Mouse (Mus musculus): ENCODE results near the gene Naif1. TPM values are rescaled to one million over a fixed set of nuclear protein-coding genes. Genes with fewer than 3 reads are reported as not detected.

Gene Naif1
- polyA plus RNA-seq, 1 experiment, result 3.2 TPM

DNA sequence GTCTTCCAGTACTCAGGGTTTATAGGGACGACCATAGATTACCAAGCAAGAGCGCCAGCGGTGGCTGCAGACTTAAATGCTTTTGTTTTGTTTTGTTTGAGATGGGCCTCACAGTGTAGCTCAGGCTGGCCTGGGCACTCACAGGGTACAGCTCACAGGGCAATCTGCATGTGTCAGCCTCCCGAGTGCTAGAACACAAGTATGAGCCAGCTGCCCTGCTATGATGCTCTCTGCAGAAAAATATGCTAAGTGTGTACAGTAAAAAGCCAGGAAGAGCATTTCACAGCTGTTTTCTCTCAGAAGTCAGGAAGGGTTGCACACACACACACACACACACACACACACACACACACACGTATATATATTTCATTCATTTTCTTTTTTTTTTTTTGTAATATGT lies 50.2 kb downstream of the Naif1 start:
- Histone ChIP-seq H3K36me3 (ENCODE audit: control insufficient read depth, insufficient read depth) (no peaks in the 10 kb centered on the region), H3K27me3 (ENCODE audit: control insufficient read depth, insufficient read depth, insufficient read length) (no peaks in the 10 kb centered on the region), H3ac (ENCODE audit: control insufficient read depth, insufficient read length, low read depth) (no peak overlapping the region), H3K79me2 (ENCODE audit: control insufficient read depth, insufficient read depth) (no peaks in the 10 kb centered on the region), H3K4me3 (ENCODE audit: insufficient read depth, poor library complexity, severe bottlenecking) (no peak overlapping the region), H3K79me3 (ENCODE audit: low read depth) (no peaks in the 10 kb centered on the region)
- TF ChIP-seq CEBPB (IDR thresholded peaks at IDR 0.05; ENCODE audit: low read depth) (no peak), CTCF (IDR thresholded peaks at IDR 0.05; ENCODE audit: control insufficient read depth, insufficient read depth, insufficient read length) (no peak), MYOG (IDR thresholded peaks at IDR 0.05; ENCODE audit: control insufficient read depth, extremely low read depth, insufficient read length) (no peak), MYOD1 (IDR thresholded peaks at IDR 0.05; ENCODE audit: control insufficient read depth, insufficient read length, low read depth) (no peak), FOSL1 (IDR thresholded peaks at IDR 0.05; ENCODE audit: insufficient read depth, low read length, poor library complexity, severe bottlenecking) (no peak)

DNA sequence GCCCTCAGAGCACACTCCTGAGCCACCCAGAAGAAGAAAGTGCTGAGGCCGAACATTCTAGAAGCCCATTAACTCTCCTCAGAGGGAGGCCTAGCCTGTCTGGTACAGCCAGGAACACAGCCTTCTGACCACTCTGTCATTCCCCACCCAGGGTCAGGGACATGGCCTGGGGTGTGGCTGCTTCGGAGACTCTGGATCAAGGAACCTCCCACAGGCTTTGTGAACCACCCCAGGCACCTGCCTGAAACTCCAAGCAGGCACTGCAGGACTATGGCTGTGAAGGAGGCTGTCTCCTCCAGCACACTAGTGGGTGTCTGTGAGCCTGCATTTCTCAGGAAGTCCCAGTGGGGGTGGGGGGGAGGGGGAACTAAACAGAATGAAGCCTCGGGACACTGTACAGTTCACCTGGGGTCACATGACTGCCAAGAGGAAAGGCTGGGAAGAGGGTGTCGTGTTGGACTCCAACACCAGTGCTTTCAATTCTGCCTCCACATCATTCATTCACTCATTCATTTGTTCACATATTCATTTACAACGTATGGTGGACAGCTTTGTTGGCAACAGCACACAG lies 51.6 kb downstream of the Naif1 start:
- no peak overlapping the region for H3K4me3 ChIP-seq (ENCODE audit: insufficient read depth, poor library complexity, severe bottlenecking)
- TF ChIP-seq USF1 (IDR thresholded peaks at IDR 0.05; ENCODE audit: low read depth), result no peak
- no peak for TF ChIP-seq FOSL1 (IDR thresholded peaks at IDR 0.05; ENCODE audit: insufficient read depth, low read length, poor library complexity, severe bottlenecking)
- no peak for TF ChIP-seq MYOG (IDR thresholded peaks at IDR 0.05; ENCODE audit: control insufficient read depth, extremely low read depth, insufficient read length)
- TF ChIP-seq CTCF (IDR thresholded peaks at IDR 0.05; ENCODE audit: control insufficient read depth, insufficient read depth, insufficient read length), result no peak
- no peak for TF ChIP-seq MYOD1 (IDR thresholded peaks at IDR 0.05; ENCODE audit: control insufficient read depth, insufficient read length, low read depth)
- no peak overlapping the region for H3ac ChIP-seq (ENCODE audit: control insufficient read depth, insufficient read length, low read depth)
- H3K36me3 ChIP-seq (ENCODE audit: control insufficient read depth, insufficient read depth), result no peaks in the 10 kb centered on the region
- H3K27me3 ChIP-seq (ENCODE audit: control insufficient read depth, insufficient read depth, insufficient read length), result no peaks in the 10 kb centered on the region
- H3K79me2 ChIP-seq (ENCODE audit: control insufficient read depth, insufficient read depth), result no peaks in the 10 kb centered on the region
- no peaks in the 10 kb centered on the region for H3K79me3 ChIP-seq (ENCODE audit: low read depth)

DNA sequence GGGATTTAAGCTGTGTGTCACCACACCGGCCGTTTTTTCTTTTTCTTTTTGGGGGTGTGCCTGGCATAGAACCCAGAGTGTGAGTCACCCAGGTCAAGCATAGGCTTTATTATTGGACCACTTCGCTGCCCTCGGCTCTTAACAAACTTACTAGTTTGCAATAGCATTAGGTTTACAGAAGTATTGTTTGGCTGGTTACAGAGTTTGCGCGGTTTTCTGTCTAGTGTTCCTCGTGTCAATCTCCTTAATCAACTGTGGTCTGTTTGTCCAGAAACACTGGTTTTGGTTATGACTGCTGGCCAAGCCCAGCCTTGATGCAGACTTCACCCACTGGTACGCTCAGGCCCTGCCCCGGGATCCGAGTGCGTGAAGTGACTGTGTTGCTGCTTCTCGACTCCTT lies 52.6 kb downstream of the Naif1 start:
- Histone ChIP-seq H3K79me2 (ENCODE audit: control insufficient read depth, insufficient read depth) (no peaks in the 10 kb centered on the region), H3ac (ENCODE audit: control insufficient read depth, insufficient read length, low read depth) (no peak overlapping the region), H3K27me3 (ENCODE audit: control insufficient read depth, insufficient read depth, insufficient read length) (no peaks in the 10 kb centered on the region), H3K36me3 (ENCODE audit: control insufficient read depth, insufficient read depth) (no peaks in the 10 kb centered on the region), H3K4me3 (ENCODE audit: insufficient read depth, poor library complexity, severe bottlenecking) (no peak overlapping the region), H3K79me3 (ENCODE audit: low read depth) (no peaks in the 10 kb centered on the region)
- TF ChIP-seq USF1 (IDR thresholded peaks at IDR 0.05; ENCODE audit: low read depth) (no peak), MYOG (IDR thresholded peaks at IDR 0.05; ENCODE audit: control insufficient read depth, extremely low read depth, insufficient read length) (no peak), CTCF (IDR thresholded peaks at IDR 0.05; ENCODE audit: control insufficient read depth, insufficient read depth, insufficient read length) (no peak), FOSL1 (IDR thresholded peaks at IDR 0.05; ENCODE audit: insufficient read depth, low read length, poor library complexity, severe bottlenecking) (no peak), MYOD1 (IDR thresholded peaks at IDR 0.05; ENCODE audit: control insufficient read depth, insufficient read length, low read depth) (no peak), MAX (IDR thresholded peaks at IDR 0.05) (peak; percentile 5)

DNA sequence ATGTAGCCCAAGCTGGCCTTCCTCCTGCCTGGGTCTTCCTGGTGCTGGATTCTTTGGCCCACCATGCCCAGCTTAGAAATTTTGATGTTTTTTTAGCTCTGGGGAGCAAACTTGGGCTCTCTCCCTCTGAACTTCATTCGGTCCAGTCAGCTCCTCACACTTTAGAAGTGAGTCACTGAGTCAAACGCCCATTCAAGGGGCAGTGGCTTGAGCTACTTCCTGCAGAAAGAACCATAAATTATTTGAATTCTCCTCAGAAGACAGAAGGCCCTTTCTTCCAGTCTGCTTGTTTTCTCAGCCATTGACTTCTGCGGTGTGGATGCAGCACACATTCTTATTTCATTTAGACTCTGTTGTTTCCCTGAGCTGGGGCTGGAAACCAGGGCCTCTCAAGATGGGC lies 53.3 kb downstream of the Naif1 start:
- no peaks in the 10 kb centered on the region for H3K79me2 ChIP-seq (ENCODE audit: control insufficient read depth, insufficient read depth)
- H3K79me3 ChIP-seq (ENCODE audit: low read depth), result no peaks in the 10 kb centered on the region
- no peak overlapping the region for H3K4me3 ChIP-seq (ENCODE audit: insufficient read depth, poor library complexity, severe bottlenecking)
- TF ChIP-seq MAX (IDR thresholded peaks at IDR 0.05), result no peak
- no peak for TF ChIP-seq CTCF (IDR thresholded peaks at IDR 0.05; ENCODE audit: control insufficient read depth, insufficient read depth, insufficient read length)
- TF ChIP-seq MYOD1 (IDR thresholded peaks at IDR 0.05; ENCODE audit: control insufficient read depth, insufficient read length, low read depth), result no peak
- TF ChIP-seq FOSL1 (IDR thresholded peaks at IDR 0.05; ENCODE audit: insufficient read depth, low read length, poor library complexity, severe bottlenecking), result no peak
- TF ChIP-seq MYOG (IDR thresholded peaks at IDR 0.05; ENCODE audit: control insufficient read depth, extremely low read depth, insufficient read length), result no peak
- H3K36me3 ChIP-seq (ENCODE audit: control insufficient read depth, insufficient read depth), result no peaks in the 10 kb centered on the region
- no peak overlapping the region for H3ac ChIP-seq (ENCODE audit: control insufficient read depth, insufficient read length, low read depth)
- no peaks in the 10 kb centered on the region for H3K27me3 ChIP-seq (ENCODE audit: control insufficient read depth, insufficient read depth, insufficient read length)

DNA sequence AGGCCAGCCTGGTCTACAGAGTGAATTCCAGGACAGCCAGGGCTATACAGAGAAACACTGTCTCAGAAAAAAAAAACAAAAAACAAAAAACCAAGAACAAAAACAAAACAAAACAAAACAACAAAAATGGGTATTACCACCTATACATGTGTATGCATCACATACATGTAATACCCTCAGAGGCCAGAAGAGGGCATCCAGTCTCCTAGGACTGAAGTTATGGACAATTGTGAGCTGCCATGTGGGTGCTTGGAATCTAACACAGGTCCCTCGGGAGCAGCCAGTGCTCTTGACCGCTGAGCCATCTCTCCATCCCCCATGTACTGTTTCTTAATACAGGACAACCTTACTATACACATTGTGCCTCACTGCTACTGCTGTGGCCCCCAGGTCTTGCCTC lies 55.3 kb downstream of the Naif1 start:
- Histone ChIP-seq H3K27me3 (ENCODE audit: control insufficient read depth, insufficient read depth, insufficient read length) (no peaks in the 10 kb centered on the region), H3K79me2 (ENCODE audit: control insufficient read depth, insufficient read depth) (no peaks in the 10 kb centered on the region), H3K4me3 (ENCODE audit: insufficient read depth, poor library complexity, severe bottlenecking) (no peak overlapping the region), H3ac (ENCODE audit: control insufficient read depth, insufficient read length, low read depth) (no peak overlapping the region), H3K79me3 (ENCODE audit: low read depth) (no peaks in the 10 kb centered on the region), H3K36me3 (ENCODE audit: control insufficient read depth, insufficient read depth) (no peaks in the 10 kb centered on the region)
- TF ChIP-seq MYOG (IDR thresholded peaks at IDR 0.05; ENCODE audit: control insufficient read depth, extremely low read depth, insufficient read length), result no peak
- TF ChIP-seq MAX (IDR thresholded peaks at IDR 0.05), result no peak
- no peak for TF ChIP-seq CTCF (IDR thresholded peaks at IDR 0.05; ENCODE audit: control insufficient read depth, insufficient read depth, insufficient read length)
- TF ChIP-seq MYOD1 (IDR thresholded peaks at IDR 0.05; ENCODE audit: control insufficient read depth, insufficient read length, low read depth), result no peak
- no peak for TF ChIP-seq CEBPB (IDR thresholded peaks at IDR 0.05; ENCODE audit: low read depth)
- TF ChIP-seq FOSL1 (IDR thresholded peaks at IDR 0.05; ENCODE audit: insufficient read depth, low read length, poor library complexity, severe bottlenecking), result no peak
- TF ChIP-seq USF1 (IDR thresholded peaks at IDR 0.05; ENCODE audit: low read depth), result no peak

Other genes starting within 250 kb of the Naif1 start
- gene Pomt1, start 213.9 kb upstream of the Naif1 start, polyA plus RNA-seq (2012; fragmentation: generic; extraction: Trizol), result 12.9 TPM
- 47.7 TPM for gene Uck1, start 190.3 kb upstream of the Naif1 start, polyA plus RNA-seq (2012; fragmentation: generic; extraction: Trizol)
- gene Golga2, start 163.1 kb upstream of the Naif1 start, polyA plus RNA-seq (2012; fragmentation: generic; extraction: Trizol), result 36.3 TPM
- 387 TPM for gene Swi5, start 162.4 kb upstream of the Naif1 start, polyA plus RNA-seq (2012; fragmentation: generic; extraction: Trizol)
- gene Ciz1, start 98.1 kb upstream of the Naif1 start, polyA plus RNA-seq (2012; fragmentation: generic; extraction: Trizol), result 43.5 TPM
- gene Dnm1, start 97.1 kb upstream of the Naif1 start, polyA plus RNA-seq (2012; fragmentation: generic; extraction: Trizol), result 27.7 TPM
- gene 1110008P14Rik, start 68.5 kb upstream of the Naif1 start, polyA plus RNA-seq (2012; fragmentation: generic; extraction: Trizol), result 104 TPM
- gene Lcn2, start 62.2 kb upstream of the Naif1 start, polyA plus RNA-seq (2012; fragmentation: generic; extraction: Trizol), result not detected
- gene Ptges2, start 54.6 kb upstream of the Naif1 start, polyA plus RNA-seq (2012; fragmentation: generic; extraction: Trizol), result 39.1 TPM
- gene Slc25a25, start 988 bp downstream of the Naif1 start, polyA plus RNA-seq (2012; fragmentation: generic; extraction: Trizol), result 11.2 TPM
- gene Fam102a, start 84.9 kb downstream of the Naif1 start, polyA plus RNA-seq (2012; fragmentation: generic; extraction: Trizol), result 2.4 TPM
- 73.7 TPM for gene Dpm2, start 120.4 kb downstream of the Naif1 start, polyA plus RNA-seq (2012; fragmentation: generic; extraction: Trizol)
- gene Pip5kl1, start 124.3 kb downstream of the Naif1 start, polyA plus RNA-seq (2012; fragmentation: generic; extraction: Trizol), result 0.05 TPM
- 0.04 TPM for gene 9430097D07Rik, start 125.2 kb downstream of the Naif1 start, polyA plus RNA-seq (2012; fragmentation: generic; extraction: Trizol)
- gene St6galnac4, start 136.6 kb downstream of the Naif1 start, polyA plus RNA-seq (2012; fragmentation: generic; extraction: Trizol), result 82.3 TPM
- gene St6galnac6, start 149.3 kb downstream of the Naif1 start, polyA plus RNA-seq (2012; fragmentation: generic; extraction: Trizol), result 59.1 TPM
- 184 TPM for gene Ak1, start 171.3 kb downstream of the Naif1 start, polyA plus RNA-seq (2012; fragmentation: generic; extraction: Trizol)
- gene Eng, start 196.1 kb downstream of the Naif1 start, polyA plus RNA-seq (2012; fragmentation: generic; extraction: Trizol), result 1.1 TPM